Mouse (Mus musculus) ES-Bruce4 (cell line): ENCODE measurements around the gene Dnah5.

ENCODE experiments used
- CTCF ChIP-seq: IDR thresholded peaks from one replicate; pipeline ENCODE4 v1.8.1; 2011; ENCODE audit warnings: low read depth, low read length
- EP300 ChIP-seq: IDR thresholded peaks from 2 replicates; pipeline ENCODE4 v1.6.1; 2011; ENCODE audit warnings: low read depth, low read length; ENCODE audit not compliant: insufficient read depth

DNA sequence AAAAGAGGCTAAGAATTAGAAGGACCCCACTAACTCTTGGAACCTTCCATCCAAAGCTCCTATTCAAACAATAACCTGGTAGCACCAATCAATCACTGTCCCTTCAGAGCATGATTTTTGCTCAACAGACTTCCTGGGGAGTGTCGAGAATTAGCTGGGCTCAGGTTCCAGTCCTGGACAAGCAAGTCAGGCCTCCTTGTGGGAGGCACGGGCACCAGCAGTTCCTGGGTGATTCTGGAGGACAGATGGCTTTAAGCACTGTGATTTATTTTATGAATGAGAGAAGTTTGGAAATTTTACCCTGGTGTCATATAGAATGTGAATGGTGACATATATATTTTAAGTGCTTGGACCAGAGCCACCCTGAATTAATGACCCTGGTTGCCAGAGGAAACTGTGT, 4.0 kb downstream of the Dnah5 start:
- TF ChIP-seq CTCF (no peak), EP300 (no peak)
